Mouse (Mus musculus): Measurements from ENCODE around the gene Gm42417.
"Not testable (repeated sequence)": the region's sequence is repeated elsewhere in the genome, so short reads cannot be mapped to it uniquely, and the experiment has no call there.

Gm42417 gene

DNA sequence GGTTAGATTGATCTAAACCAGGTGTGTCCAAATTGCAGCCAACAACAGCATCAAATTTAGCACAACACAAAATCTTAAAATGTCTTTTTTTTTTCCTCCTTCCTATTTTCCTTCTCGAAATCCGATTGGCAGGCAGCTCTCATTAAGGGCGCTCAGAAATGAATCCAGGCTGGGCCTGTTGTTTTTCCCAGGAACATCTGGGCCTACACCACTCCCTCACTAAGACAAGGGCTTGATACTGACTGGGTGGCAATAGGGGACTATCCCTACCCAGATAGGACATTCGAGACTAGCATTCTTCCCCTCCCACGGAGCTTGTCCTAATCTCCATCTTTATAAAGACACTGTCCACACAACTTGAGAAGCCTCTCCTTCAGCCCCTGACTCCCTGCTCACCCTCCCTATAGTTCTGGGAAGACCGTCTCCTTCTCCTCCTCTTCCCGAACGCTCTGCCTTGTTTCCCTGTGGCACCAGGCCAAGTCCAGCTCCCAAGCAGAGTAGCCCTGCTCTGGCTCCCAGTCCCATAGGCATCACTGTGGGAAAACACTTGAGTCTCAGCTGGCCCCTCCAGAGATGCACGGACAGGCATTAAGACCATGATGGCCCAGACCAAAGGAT, 8.9 kb upstream of the Gm42417 start:
- in situ Hi-C loops (cut with MboI; ENCODE audit: low sequenced_read_pairs): no loop called here

DNA sequence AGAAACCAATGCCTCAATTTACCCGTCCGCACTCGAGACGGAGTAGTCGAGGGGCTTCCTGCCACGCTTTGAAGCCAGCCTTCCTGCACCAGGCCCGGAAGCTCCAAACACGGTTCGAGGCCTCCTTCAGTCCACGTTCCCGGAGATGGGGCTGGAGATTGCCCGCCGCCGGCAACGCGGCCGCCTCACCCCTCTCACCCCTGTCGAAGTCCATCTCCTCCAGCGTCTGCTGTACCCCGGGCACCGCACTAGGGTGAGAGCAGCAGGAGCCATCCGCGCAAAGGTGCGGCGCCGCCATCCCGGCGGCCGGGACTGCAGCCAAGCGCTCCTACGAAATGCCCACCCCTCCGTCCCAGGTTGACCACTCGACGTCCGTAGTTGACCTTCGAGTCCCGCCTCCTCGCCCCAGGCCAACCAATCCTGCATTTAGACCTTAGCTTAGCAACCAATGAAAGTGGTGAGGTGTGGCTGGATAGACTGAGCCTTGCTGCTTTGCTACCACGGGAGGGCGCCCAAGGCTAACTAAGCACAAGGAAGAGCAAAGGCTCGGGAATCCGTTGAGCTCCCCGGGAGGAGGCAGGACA, 7.8 kb upstream of the Gm42417 start, which contains the start of gene Ankrd39:
TSS of gene Ankrd39 (minus strand) at position 558 of the 584 bp plus-strand sequence.
- in situ Hi-C loops (cut with MboI; ENCODE audit: low sequenced_read_pairs): no loop called here

GRCm38 (mm10) chr1:36545845-36546600, 6.8 kb upstream of the Gm42417 start:
- in situ Hi-C loops (cut with MboI; ENCODE audit: low sequenced_read_pairs): no loop called here

DNA sequence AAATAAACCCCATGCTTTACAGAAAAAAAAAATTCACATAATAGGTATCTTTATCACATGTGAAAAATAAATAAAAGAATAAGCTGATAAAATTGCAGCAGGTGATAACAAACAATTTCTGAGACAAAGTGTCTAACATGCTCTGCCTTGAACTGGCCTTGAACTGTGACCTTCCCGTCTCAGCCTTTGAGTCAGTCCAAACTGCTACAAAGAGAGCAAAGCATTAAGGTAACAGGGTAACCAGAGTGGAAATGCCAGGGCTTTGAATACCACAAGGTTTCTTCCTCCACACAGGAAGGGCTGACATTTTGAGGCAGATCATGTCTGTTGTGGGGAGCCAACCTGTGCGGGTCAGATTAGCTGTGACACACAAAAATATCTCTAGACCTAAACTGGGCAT, 6.2 kb upstream of the Gm42417 start:
- in situ Hi-C loops (cut with MboI; ENCODE audit: low sequenced_read_pairs): no loop called here

DNA sequence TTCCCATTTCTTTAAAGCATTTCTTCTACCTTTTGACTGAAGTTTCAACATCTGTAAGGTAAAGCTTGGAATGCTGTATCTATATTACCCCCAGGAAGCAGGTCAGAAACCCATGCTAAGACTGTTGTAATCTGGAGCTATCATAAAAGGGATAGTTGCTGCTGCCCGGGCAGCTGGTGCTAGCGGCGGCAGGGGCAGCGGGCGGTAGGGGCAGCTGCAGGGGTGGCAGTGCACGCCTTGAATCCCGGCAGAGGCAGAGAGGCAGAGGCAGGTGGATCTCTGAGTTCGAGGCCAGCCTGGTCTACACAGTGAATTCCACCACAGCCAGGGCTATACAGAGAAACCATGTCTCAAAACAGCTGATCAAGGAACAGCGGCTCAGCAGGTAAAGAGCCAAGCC, 3.7 kb upstream of the Gm42417 start:
- in situ Hi-C loops (cut with MboI; ENCODE audit: low sequenced_read_pairs): no loop called here

GRCm38 (mm10) chr1:36541844-36542243, 2.6 kb upstream of the Gm42417 start:
- in situ Hi-C loops (cut with MboI; ENCODE audit: low sequenced_read_pairs): no loop called here

DNA sequence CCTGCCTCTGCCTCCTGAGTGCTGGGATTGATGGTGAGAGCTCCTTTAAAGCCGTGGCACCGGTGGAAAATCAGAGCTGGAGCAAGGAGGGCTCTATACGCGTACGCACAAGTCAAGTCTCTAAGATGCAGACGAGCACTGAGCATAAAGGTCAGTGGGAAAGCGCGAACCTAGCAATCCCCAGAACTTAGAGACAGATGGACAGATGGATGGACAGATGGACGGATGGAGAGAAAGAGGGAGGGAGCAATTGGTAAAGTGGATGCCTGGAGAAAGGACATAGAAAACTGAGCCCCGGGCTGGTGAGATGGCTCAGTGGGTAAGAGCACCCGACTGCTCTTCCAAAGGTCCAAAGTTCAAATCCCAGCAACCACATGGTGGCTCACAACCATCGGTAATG, 1.6 kb upstream of the Gm42417 start:
- in situ Hi-C loops (cut with MboI; ENCODE audit: low sequenced_read_pairs): no loop called here

DNA sequence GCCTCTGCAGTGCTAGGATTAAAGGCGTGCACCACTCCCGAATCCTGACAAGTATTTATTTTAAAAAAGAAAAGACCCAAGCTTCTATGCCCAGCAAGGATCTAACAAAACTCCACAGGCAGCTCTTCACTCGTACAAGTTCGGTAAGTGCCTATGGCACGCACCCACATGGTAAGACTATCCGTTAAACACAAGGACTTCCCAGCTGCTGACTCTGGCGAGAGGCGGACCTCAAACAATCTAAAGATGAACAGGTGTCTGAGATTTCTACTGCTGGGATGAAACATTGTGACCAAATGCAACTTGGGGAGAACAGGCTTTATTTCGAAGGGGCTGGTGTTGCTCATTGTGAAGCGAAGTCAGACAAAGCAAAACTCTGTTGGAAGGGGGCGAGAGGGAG, 903 bp upstream of the Gm42417 start:
- in situ Hi-C loops (cut with MboI; ENCODE audit: low sequenced_read_pairs): no loop called here

GRCm38 (mm10) chr1:36538727-36539126, 502 bp downstream of the Gm42417 start:
- in situ Hi-C loops (cut with MboI; ENCODE audit: low sequenced_read_pairs): no loop called here

GRCm38 (mm10) chr1:36536783-36537182, 2.4 kb downstream of the Gm42417 start, which contains the start of gene Ankrd23:
Ankrd23 (minus strand) TSS chr1:36536883.
- in situ Hi-C loops (cut with MboI; ENCODE audit: low sequenced_read_pairs): not testable (repeated sequence)

GRCm38 (mm10) chr1:36536397-36536728, 2.9 kb downstream of the Gm42417 start:
- in situ Hi-C loops (cut with MboI; ENCODE audit: low sequenced_read_pairs): no loop called here

DNA sequence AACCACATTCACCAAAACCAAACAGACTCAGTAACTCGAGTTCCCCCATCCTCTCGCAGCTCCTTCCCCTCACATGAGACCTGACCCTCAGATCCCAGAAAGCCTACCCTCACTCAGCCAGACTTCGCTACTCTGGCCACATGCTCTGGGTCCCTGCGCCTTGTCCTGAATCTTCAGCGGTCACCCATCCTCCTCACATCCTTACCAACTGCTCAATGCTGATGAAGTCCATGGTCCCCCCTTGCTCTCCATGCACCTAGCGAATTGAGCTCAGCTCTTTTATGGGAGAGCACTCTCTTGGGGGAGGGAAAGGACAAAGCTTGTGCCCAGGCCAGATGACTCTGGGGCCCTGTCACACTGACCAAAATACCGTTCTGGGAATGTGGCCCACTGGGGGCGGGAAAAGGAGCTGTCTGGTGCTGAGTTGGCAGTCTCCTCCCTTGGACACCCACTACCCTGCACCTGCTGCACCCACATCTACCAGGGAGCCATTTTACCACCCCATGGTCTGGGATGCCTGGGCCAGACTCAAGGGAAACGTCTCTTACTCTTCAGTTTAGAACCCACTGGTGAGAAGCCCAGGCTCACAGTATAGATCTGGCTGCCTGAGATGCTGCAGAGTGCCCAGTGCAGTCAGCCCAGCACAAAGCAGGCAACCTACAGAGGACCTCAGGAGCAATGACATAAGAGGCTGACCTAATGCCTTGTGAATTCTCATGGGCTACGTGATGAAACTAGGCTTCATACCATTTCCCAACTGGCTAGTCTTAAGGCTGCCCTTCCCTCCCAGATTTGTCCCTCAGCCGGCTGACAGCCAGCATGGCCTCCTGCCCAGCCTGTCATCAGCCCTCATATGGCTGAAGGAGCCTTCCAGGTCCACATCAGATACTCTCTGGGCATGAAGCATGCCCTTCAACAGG, 3.5 kb downstream of the Gm42417 start:
- in situ Hi-C loops (cut with MboI; ENCODE audit: low sequenced_read_pairs): no loop called here

DNA sequence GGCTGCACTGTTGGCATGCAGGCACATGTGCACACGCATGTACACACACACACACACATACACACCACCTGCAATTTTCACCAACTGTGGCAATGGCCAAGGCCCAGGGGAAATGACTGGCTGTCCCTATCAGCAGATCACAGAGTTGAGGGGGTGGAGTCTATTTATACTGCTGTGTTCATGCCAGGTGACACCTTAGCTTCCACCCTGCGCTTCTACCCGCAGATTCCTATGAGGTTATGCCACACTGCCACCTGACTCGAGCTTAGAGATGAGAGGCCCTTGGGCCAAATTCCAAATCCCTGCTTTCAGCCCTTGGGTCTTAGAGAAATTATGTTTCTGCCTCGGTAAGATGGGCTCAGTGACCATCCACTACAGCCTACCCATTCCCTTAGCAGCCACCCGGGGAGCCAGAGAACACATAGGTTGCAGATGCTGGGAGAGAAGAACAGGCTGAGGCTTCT, 4.6 kb downstream of the Gm42417 start:
- in situ Hi-C loops (cut with MboI; ENCODE audit: low sequenced_read_pairs): no loop called here

- in situ Hi-C loops (cut with MboI; ENCODE audit: low sequenced_read_pairs): no loop called here
These were observed 5.7 kb downstream of the Gm42417 start for GRCm38 (mm10) chr1:36533546-36533945.

GRCm38 (mm10) chr1:36531461-36531860, 7.8 kb downstream of the Gm42417 start:
- in situ Hi-C loops (cut with MboI; ENCODE audit: low sequenced_read_pairs): no loop called here

GRCm38 (mm10) chr1:36530962-36531361, 8.3 kb downstream of the Gm42417 start:
- in situ Hi-C loops (cut with MboI; ENCODE audit: low sequenced_read_pairs): no loop called here

DNA sequence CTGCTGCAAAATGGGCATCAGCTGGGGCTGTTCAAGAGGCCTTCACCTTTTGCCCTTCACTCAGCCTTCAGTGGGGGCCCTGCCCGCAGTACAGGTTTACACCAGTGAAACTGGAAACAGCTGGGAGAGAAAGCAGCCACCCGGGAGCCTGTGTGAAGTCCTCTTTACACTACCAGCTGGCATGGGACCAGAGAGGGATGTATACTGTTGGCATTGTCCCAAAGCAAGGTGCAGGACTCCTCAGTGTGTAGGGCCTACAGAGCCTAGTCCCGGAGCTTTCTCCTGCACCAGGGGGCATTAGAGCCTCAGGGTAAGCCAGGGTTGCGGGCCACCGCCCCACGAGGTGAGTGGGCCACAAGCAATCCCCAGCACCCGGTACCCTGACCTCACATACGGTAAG, 8.7 kb downstream of the Gm42417 start:
- in situ Hi-C loops (cut with MboI; ENCODE audit: low sequenced_read_pairs): no loop called here

GRCm38 (mm10) chr1:36529875-36530274, 9.4 kb downstream of the Gm42417 start:
- in situ Hi-C loops (cut with MboI; ENCODE audit: low sequenced_read_pairs): no loop called here

GRCm38 (mm10) chr1:36529274-36529673, 10.0 kb downstream of the Gm42417 start:
- in situ Hi-C loops (cut with MboI; ENCODE audit: low sequenced_read_pairs): no loop called here

DNA sequence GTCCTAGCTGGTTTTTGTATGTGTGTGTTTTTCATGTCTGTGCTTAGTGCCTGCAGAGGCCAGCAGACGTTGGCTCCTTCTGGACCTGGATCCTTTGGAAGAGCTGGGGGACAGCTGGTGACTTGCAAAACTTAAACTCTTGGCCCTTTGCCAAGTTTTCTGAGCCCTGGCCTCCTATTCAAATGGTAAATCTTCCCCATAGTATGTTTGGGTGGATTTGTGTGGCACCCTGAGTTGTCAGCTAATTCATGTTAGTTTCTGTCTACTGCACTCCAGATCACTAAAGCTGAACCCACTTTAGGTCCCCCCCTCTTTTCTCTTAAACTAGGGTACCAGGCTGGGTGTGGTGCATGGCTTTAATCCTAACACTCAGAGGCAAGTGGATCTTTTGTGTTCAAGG, 10.9 kb downstream of the Gm42417 start:
- in situ Hi-C loops (cut with MboI; ENCODE audit: low sequenced_read_pairs): no loop called here

GRCm38 (mm10) chr1:36526903-36527302, 12.3 kb downstream of the Gm42417 start:
- in situ Hi-C loops (cut with MboI; ENCODE audit: low sequenced_read_pairs): no loop called here

All from CH12F3 (cell line).